Mouse (Mus musculus) hindbrain, embryonic 16.5 days (tissue): Measurements from ENCODE around the gene Gm38394. TPM values are rescaled to one million over a fixed set of nuclear protein-coding genes. Genes with fewer than 3 reads are reported as not detected.

Source experiments
- polyA plus RNA-seq: library from polyadenylated mRNA; unstranded; fragments of >200 nt; fragmentation: Nextera tagmentation; extraction: Ambion mirVana; gene quantifications from 2 replicates; pipeline ENCODE4 v1.2.1, GENCODE M21; 2015

Gm38394 gene
- polyA plus RNA-seq, 1 experiment from 2014 or later: 2.1 TPM

Other genes with a start within 250 kb of the Gm38394 start
- gene Sox13, start 236.9 kb downstream of the Gm38394 start, polyA plus RNA-seq: 2.9 and 5.1 TPM in 2 replicates
- 325 and 332 TPM in 2 replicates for gene Snrpe, start 51.0 kb downstream of the Gm38394 start, polyA plus RNA-seq
- gene Zbed6, start 433 bp downstream of the Gm38394 start, polyA plus RNA-seq: not detected in 2 replicates
- gene Lax1, start 28.8 kb upstream of the Gm38394 start, polyA plus RNA-seq: 0.06 TPM in 1 of 2 replicates, not detected in the other
- gene Atp2b4, start 139.7 kb upstream of the Gm38394 start, polyA plus RNA-seq: 13.6 and 14.7 TPM in 2 replicates
- gene Optc, start 246.7 kb upstream of the Gm38394 start, polyA plus RNA-seq: 4.0 and 4.1 TPM in 2 replicates